Mouse (Mus musculus): ENCODE results near the gene Mettl17. TPM values are rescaled to one million over a fixed set of nuclear protein-coding genes. Genes with fewer than 3 reads are reported as not detected.
"Not testable (repeated sequence)": the region's sequence is repeated elsewhere in the genome, so short reads cannot be mapped to it uniquely, and the experiment has no call there.

The Mettl17 gene
- polyA plus RNA-seq, 1 experiment from 2014 or later: 44.1 TPM

DNA sequence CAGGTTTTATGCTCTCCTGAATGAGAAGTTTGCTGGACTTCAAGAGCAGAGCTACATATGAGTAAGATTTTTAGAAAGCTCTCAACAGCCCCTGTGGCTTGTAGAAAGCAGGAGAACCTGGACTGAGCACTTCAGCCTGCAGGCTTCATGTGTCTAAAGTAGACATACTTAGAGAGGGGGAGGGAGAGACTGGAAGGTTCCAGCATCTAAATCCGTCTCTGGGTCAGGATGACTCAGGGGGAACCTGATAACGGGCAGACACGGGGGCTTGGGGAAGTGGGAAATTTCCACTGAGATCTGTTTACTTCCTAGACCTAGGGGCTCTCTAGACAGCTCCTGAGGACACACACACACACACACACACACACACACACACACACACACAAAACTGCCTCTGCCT is 30.4 kb downstream of the Mettl17 start:
- H3K4me2 ChIP-seq (replicated peaks): 0 out of 2 replicates have a peak overlapping the region, but pooled peaks have one; percentile 8

DNA sequence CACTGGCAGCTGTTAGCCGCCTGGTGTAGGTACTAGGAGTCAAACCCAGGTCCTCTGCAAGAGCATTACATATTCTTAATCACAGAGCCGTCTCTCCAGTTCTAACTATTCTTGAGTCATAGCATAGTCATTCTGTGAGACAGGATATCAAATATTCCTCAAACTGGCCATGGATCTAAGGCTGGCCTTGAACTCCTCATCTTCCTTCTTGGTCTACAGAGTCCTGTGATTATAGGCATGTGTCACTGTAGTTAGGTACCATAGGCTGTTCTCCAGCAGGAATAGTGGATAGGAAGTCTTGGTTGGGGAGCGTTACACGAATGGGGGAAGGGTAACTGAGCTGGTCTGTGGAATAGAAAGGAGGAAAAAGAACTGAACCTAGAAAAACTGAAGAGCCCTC is 31.9 kb downstream of the Mettl17 start:
- Histone ChIP-seq H3K9me3 (replicated peaks) (no peaks in the 10 kb centered on the region), H3K4me3 (replicated peaks) (no peak overlapping the region), H3K9ac (no peak overlapping the region), H3K27me3 (no peaks in the 10 kb centered on the region), H3K4me1 (peaks cover 23% of the 10 kb centered on the region), H3K4me2 (replicated peaks) (no peak overlapping the region), H3K27ac (replicated peaks) (no peak overlapping the region), H3K36me3 (no peaks in the 10 kb centered on the region)
- ATAC-seq (ENCODE audit: insufficient number of reproducible peaks, low FRiP score, low TSS enrichment, low read depth): no peak
- WGBS: 88% methylated on average over 4 of the region's 4 CpGs

More for the DNA sequence above, 30.4 kb downstream of the Mettl17 start:
- Histone ChIP-seq H3K4me1 (peaks cover 20% of the 10 kb centered on the region), H3K27ac (replicated peaks) (peak overlapping the region; percentile 87), H3K4me3 (replicated peaks) (no peak overlapping the region), H3K27me3 (no peaks in the 10 kb centered on the region), H3K9me3 (replicated peaks) (no peaks in the 10 kb centered on the region), H3K9ac (no peak overlapping the region), H3K36me3 (peaks cover 4% of the 10 kb centered on the region; the same call in 1 of the 2 replicates)
- no peak for ATAC-seq (ENCODE audit: insufficient number of reproducible peaks, low FRiP score, low TSS enrichment, low read depth)
- 18% methylated on average over 3 of the region's 3 CpGs for WGBS

DNA sequence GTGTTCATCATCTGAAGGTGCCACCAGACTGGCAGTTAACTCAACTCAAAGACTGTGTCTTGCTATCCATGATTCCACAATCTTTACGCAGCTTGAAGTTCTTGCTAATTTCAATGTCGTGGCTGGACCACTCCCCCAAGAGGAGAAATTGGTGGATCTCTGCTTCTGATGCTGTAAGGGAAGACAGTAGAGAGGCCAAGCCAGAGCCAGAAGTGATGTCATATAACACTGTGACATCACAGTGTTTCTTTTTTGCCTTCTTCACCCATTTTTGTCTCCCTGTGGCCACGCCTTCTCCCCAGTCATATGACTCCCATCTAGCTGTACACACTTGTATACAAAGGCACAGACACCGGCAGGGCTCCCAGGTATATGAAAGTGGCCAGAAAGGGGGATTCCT is 33.5 kb downstream of the Mettl17 start, which contains the start of gene Tppp2:
Tppp2 (plus strand) TSS at position 301 of the 400 bp plus-strand sequence.
- ATAC-seq (ENCODE audit: insufficient number of reproducible peaks, low FRiP score, low TSS enrichment, low read depth): no peak
- H3K27me3 ChIP-seq: no peaks in the 10 kb centered on the region
- H3K4me2 ChIP-seq (replicated peaks): no peak within 1 kb of the TSS
- H3K4me1 ChIP-seq: peaks cover 32% of the 10 kb centered on the region
- H3K4me3 ChIP-seq (replicated peaks): no peak within 1 kb of the TSS
- no peaks in the 10 kb centered on the region for H3K36me3 ChIP-seq
- no peaks in the 10 kb centered on the region for H3K9me3 ChIP-seq (replicated peaks)
- H3K27ac ChIP-seq (replicated peaks): no peak within 1 kb of the TSS
- H3K9ac ChIP-seq: no peak within 1 kb of the TSS
- 84% methylated on average over 4 of the region's 4 CpGs for WGBS

DNA sequence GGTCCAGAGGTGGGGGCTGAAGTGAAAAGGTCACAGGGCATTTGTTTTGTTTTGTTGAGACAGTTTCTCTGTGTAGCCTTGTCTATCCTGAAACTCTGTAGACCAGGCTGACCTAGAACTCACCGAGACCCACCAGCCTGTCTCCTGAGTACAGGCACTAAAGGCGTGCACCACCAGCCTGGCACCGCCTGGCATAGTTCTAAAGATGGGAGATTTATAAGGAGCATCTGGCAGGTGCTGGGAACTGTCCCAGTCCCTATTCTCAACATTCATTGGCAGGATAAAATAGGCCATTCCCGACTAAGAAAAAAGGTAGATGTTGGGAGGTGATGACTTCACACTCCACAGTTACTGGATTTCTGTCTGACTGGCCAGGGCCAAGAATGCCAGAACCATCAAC is 34.3 kb downstream of the Mettl17 start:
- Histone ChIP-seq H3K36me3 (no peaks in the 10 kb centered on the region), H3K27me3 (no peaks in the 10 kb centered on the region), H3K27ac (replicated peaks) (no peak overlapping the region), H3K4me2 (replicated peaks) (no peak overlapping the region), H3K9me3 (replicated peaks) (no peaks in the 10 kb centered on the region), H3K4me3 (replicated peaks) (no peak overlapping the region), H3K9ac (no peak overlapping the region), H3K4me1 (peaks cover 35% of the 10 kb centered on the region)
- ATAC-seq (ENCODE audit: insufficient number of reproducible peaks, low FRiP score, low TSS enrichment, low read depth): no peak
- 86% methylated on average over 4 of the region's 4 CpGs for WGBS

DNA sequence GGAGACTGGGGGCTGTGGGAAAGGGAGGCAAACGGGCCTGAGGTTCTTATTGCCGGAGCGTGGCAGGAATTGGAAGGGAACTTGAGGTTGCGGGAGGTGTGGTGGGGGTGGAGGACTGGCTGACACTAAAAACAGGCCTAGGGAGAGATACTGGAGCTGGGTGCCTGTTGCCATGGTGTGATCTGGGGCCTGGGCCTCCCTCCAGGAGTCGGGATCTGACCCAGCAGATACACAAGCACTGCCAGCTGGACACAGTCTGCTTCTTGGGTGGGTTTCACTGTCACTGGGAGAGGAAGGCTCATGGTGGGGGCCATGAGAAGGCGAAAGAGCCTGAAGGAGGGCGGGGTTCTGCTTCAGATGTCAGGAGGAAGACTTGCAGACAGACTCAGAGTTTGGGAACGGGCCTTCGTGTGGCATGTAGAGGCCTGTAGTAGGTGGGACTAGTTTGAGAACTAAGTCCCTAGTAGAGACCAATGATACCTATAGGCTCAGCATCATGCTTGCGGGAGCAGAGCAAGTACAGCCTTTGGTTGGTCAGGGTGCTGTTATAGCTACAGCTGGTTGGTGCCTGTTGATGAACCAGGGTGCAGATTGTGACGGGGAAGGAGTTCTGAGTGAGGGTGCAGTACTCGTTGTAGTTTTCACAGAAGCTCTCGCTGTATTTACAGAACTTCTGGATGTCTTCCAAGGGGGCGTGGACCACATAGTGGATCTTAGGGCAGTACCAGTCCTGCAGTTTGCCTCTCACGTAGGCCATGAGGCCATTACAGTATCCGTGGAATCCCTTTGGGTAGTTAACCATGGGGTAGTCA is 37.3 kb downstream of the Mettl17 start:
- peak overlapping the region; percentile 18 for H3K27ac ChIP-seq (replicated peaks)
- H3K4me3 ChIP-seq (replicated peaks): no peak overlapping the region
- H3K4me2 ChIP-seq (replicated peaks): no peak overlapping the region
- H3K9me3 ChIP-seq (replicated peaks): no peaks in the 10 kb centered on the region
- no peaks in the 10 kb centered on the region for H3K27me3 ChIP-seq
- H3K36me3 ChIP-seq: no peaks in the 10 kb centered on the region
- ATAC-seq (ENCODE audit: insufficient number of reproducible peaks, low FRiP score, low TSS enrichment, low read depth): peak; percentile 44; the same call in 1 of the 2 replicates
- peaks cover 24% of the 10 kb centered on the region for H3K4me1 ChIP-seq
- no peak overlapping the region for H3K9ac ChIP-seq
- 55% methylated on average over 16 of the region's 16 CpGs for WGBS

DNA sequence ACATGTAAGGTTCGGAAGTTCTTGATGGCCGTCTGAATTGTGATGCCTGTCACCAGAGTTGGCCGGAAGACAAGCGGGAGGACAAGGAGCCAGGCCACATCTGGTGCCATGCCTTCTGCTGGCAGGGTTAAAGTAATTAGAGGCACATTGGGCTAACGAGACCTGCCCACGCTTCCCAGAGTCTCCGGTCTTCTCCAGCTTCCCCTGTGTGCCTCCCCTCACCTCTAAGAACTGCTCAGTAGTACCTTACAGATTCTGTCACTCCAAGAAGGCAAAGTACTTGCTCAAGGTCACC is 37.9 kb downstream of the Mettl17 start, which contains the start of gene Rnase13:
Rnase13 (minus strand) TSS at position 203 of the 295 bp plus-strand sequence.
- H3K9me3 ChIP-seq (replicated peaks): no peaks in the 10 kb centered on the region
- peak within 1 kb of the TSS; percentile 18 for H3K27ac ChIP-seq (replicated peaks)
- peaks cover 24% of the 10 kb centered on the region for H3K4me1 ChIP-seq
- ATAC-seq (ENCODE audit: insufficient number of reproducible peaks, low FRiP score, low TSS enrichment, low read depth): no peak
- no peak within 1 kb of the TSS for H3K4me3 ChIP-seq (replicated peaks)
- no peaks in the 10 kb centered on the region for H3K27me3 ChIP-seq
- no peaks in the 10 kb centered on the region for H3K36me3 ChIP-seq
- WGBS: 70% methylated on average over 7 of the region's 7 CpGs
- H3K9ac ChIP-seq: no peak within 1 kb of the TSS
- no peak within 1 kb of the TSS for H3K4me2 ChIP-seq (replicated peaks)

DNA sequence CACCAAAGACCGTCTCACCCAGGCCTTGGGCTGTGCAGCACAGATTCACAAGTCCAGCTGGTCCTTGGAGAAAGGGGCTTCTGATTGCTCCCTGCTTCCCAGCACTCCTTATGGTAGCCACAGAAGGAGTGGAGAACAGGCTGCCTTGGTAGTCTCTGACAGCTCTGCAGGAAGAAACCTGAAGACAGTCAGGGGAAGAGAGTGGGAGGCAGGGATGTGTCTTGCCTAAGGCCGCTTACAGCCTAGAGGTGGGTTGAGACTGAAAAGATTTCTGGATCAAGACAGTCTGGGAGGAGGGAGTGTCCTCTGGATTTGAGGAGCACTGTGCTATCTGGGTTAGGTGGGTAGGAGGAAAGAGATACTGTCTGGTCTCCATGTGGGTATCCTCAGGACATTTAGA is 38.3 kb downstream of the Mettl17 start:
- Histone ChIP-seq H3K27ac (replicated peaks) (no peak overlapping the region; the same call in 1 of the 2 replicates), H3K4me1 (peaks cover 24% of the 10 kb centered on the region), H3K4me3 (replicated peaks) (no peak overlapping the region), H3K27me3 (no peaks in the 10 kb centered on the region), H3K36me3 (no peaks in the 10 kb centered on the region), H3K9me3 (replicated peaks) (no peaks in the 10 kb centered on the region), H3K9ac (no peak overlapping the region), H3K4me2 (replicated peaks) (no peak overlapping the region)
- 79% methylated on average over 2 of the region's 2 CpGs for WGBS
- ATAC-seq (ENCODE audit: insufficient number of reproducible peaks, low FRiP score, low TSS enrichment, low read depth): no peak

DNA sequence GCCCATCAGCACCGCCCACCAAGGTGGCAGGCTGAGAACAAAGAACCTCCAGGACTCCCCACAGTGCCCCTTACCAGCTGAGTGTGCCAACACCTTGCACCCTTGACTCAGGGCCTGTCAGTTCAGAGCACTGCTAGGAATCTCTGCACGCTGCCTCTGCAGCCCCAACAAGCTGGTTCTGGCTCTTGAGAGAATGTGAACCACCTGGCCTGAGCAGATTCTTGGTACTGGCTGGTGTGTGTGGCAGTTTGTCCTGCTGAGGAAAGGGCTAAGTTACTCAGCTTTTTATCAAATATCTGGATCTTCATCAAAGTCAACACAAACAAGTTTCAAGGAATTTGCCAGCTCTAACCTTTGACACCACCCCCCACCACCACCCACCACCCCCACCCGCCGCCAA is 38.9 kb downstream of the Mettl17 start:
- H3K27ac ChIP-seq (replicated peaks): no peak overlapping the region
- H3K9ac ChIP-seq: no peak overlapping the region
- no peaks in the 10 kb centered on the region for H3K9me3 ChIP-seq (replicated peaks)
- no peak for ATAC-seq (ENCODE audit: insufficient number of reproducible peaks, low FRiP score, low TSS enrichment, low read depth)
- no peak overlapping the region for H3K4me3 ChIP-seq (replicated peaks)
- H3K27me3 ChIP-seq: no peaks in the 10 kb centered on the region
- 57% methylated on average over 4 of the region's 4 CpGs for WGBS
- no peaks in the 10 kb centered on the region for H3K36me3 ChIP-seq
- no peak overlapping the region for H3K4me2 ChIP-seq (replicated peaks)
- H3K4me1 ChIP-seq: peaks cover 24% of the 10 kb centered on the region

DNA sequence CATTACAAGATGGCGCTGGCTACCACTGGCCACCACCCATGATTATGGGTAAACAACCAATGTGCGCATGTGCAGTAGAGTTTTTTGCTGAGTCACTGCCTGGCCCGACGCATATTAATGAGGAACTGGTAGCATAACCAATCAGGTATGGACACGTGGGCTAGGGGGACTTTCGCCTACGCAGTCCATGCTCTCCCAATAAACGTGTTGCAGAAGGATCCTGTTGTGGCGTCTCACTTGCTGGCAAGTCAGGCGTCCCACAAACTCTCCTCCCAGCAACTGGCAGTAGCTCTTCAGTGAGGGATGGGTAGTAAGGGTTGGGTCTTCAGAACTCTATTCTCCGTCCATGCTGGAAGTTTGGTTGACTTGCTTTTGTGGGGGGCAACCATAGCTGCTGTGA is 42.3 kb downstream of the Mettl17 start:
- H3K4me1 ChIP-seq: peaks cover 20% of the 10 kb centered on the region
- ATAC-seq (ENCODE audit: insufficient number of reproducible peaks, low FRiP score, low TSS enrichment, low read depth); H3K27me3 ChIP-seq; H3K36me3 ChIP-seq; H3K9ac ChIP-seq; H3K27ac ChIP-seq (replicated peaks); H3K4me2 ChIP-seq (replicated peaks); H3K4me3 ChIP-seq (replicated peaks); H3K9me3 ChIP-seq (replicated peaks): not testable (repeated sequence)
- WGBS: 90% methylated on average over 11 of the region's 11 CpGs

DNA sequence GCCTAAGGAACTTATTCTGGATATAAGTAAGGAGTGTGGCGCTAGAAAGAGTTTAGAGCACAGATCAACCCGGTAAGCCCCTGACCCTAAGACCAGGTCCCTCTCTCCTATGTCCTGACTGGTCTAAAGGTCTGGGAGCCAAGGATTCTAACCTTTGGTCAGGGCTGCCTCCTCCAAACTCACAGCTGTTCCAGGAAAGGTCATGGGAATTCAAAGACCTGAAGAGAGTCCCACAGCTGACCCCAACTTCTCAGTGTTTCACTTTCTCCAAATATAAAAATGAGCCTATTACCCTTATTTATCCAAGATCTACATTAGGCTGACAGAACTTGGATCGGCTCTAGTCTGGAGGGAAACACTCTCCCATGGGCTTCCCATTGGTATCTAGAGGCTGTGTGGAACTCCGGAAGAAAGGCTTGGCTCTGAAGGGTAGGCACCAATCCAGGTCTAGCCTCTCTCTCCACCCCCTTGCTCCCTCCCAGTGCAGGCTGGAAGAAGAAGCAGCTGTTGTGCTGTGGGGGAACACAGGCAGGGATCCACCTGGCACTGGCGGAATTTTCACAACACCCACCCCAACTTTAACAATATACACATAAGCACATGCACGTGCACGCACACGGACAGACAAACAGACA is 44.8 kb downstream of the Mettl17 start:
- no peak overlapping the region for H3K4me2 ChIP-seq (replicated peaks)
- H3K9ac ChIP-seq: no peak overlapping the region
- H3K27ac ChIP-seq (replicated peaks): no peak overlapping the region
- H3K4me1 ChIP-seq: 0 out of 2 replicates have a peak, but pooled peaks cover 3% of the 10 kb centered on the region
- no peaks in the 10 kb centered on the region for H3K36me3 ChIP-seq
- H3K9me3 ChIP-seq (replicated peaks): no peaks in the 10 kb centered on the region
- H3K4me3 ChIP-seq (replicated peaks): no peak overlapping the region
- WGBS: 71% methylated on average over 8 of the region's 8 CpGs
- no peak for ATAC-seq (ENCODE audit: insufficient number of reproducible peaks, low FRiP score, low TSS enrichment, low read depth)
- H3K27me3 ChIP-seq: no peaks in the 10 kb centered on the region

DNA sequence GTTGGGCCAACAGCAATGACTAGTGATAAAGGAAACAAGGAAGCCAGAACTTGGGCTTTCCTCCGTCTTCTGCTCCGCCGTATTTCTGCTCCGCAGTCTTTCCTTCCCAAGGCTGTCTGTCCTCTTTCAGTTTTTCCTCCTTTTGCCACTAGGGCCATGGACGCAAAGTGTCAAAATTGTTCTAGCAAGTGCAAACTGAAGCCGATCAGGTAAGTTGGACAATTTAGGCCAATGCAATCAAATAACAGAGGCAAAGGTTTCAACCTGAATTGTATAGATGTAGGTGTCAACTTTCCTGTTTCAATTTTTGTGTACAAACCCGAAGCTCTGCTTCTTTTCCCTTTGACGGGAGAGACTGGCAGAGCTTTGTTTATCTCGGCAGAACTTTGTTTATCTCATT is 45.3 kb downstream of the Mettl17 start:
- Histone ChIP-seq H3K4me3 (replicated peaks) (no peak overlapping the region), H3K36me3 (no peaks in the 10 kb centered on the region), H3K27me3 (no peaks in the 10 kb centered on the region), H3K27ac (replicated peaks) (no peak overlapping the region), H3K4me2 (replicated peaks) (no peak overlapping the region), H3K9me3 (replicated peaks) (no peaks in the 10 kb centered on the region), H3K4me1 (0 out of 2 replicates have a peak, but pooled peaks cover 3% of the 10 kb centered on the region), H3K9ac (no peak overlapping the region)
- ATAC-seq (ENCODE audit: insufficient number of reproducible peaks, low FRiP score, low TSS enrichment, low read depth): no peak
- WGBS: 63% methylated on average over 9 of the region's 9 CpGs

Measured in embryonic facial prominence, embryonic 15.5 days (tissue).